Mouse (Mus musculus): ENCODE measurements around the gene Hmcn1. TPM values are rescaled to one million over a fixed set of nuclear protein-coding genes. Genes with fewer than 3 reads are reported as not detected.

The Hmcn1 gene
- polyA plus RNA-seq, 1 experiment = 0.92 TPM

DNA sequence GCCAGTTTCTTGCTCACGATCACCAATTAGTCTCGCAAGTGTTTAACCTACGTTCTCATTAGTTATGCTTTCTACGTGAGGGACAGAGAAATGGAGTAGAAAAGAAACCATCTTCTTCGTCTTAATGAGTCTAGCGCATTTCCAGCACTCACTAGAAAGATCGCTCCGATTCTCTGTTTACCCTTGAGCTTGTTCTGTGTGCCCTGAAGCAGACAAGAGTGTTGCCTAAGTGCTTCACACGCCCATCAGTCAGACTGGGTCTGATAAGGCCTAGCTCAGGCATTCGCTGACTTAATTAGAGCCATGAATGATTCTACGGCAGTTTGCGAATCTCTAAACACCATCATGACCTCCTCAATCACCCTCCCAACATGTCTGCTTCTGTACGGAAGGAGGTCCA lies 7.5 kb upstream of the Hmcn1 start:
- DNase-seq = no peak
- WGBS = 96% methylated on average over 13 of the region's 13 CpGs
- Histone ChIP-seq H3K36me3 (ENCODE audit: control insufficient read depth, insufficient read depth, low read length) (no peaks in the 10 kb centered on the region), H3K4me3 (ENCODE audit: control insufficient read depth, insufficient read depth, low read length) (no peak overlapping the region), H3K27me3 (ENCODE audit: control insufficient read depth, insufficient read depth, low read length) (no peaks in the 10 kb centered on the region), H3K27ac (ENCODE audit: control insufficient read depth, insufficient read depth, low read length) (no peak overlapping the region), H3K4me1 (replicated peaks; ENCODE audit: control insufficient read depth, insufficient read depth, low read length) (peaks cover 7% of the 10 kb centered on the region)
- TF ChIP-seq POLR2A (IDR thresholded peaks at IDR 0.05; ENCODE audit: control insufficient read depth, extremely low read depth, insufficient read depth, low read length, poor library complexity) (no peak), CTCF (IDR thresholded peaks at IDR 0.05; ENCODE audit: borderline replicate concordance, control insufficient read depth, extremely low read depth, insufficient read depth, low read length, poor library complexity) (no peak)

- peaks cover 11% of the 10 kb centered on the region for H3K4me1 ChIP-seq (replicated peaks; ENCODE audit: control insufficient read depth, insufficient read depth, low read length)
- H3K27me3 ChIP-seq (ENCODE audit: control insufficient read depth, insufficient read depth, low read length) = no peaks in the 10 kb centered on the region; the same call in 1 of the 2 replicates
- H3K4me3 ChIP-seq (ENCODE audit: control insufficient read depth, insufficient read depth, low read length) = no peak overlapping the region
- TF ChIP-seq POLR2A (IDR thresholded peaks at IDR 0.05; ENCODE audit: control insufficient read depth, extremely low read depth, insufficient read depth, low read length, poor library complexity) (no peak), CTCF (IDR thresholded peaks at IDR 0.05; ENCODE audit: borderline replicate concordance, control insufficient read depth, extremely low read depth, insufficient read depth, low read length, poor library complexity) (no peak)
- WGBS = 74% methylated on average over 2 of the region's 2 CpGs
- no peaks in the 10 kb centered on the region for H3K36me3 ChIP-seq (ENCODE audit: control insufficient read depth, insufficient read depth, low read length)
- no peak overlapping the region for H3K27ac ChIP-seq (ENCODE audit: control insufficient read depth, insufficient read depth, low read length)
- DNase-seq = no peak
Observed at GRCm38 (mm10) chr1:150994612-150995011, 1.4 kb upstream of the Hmcn1 start.

- no peak for TF ChIP-seq CTCF (IDR thresholded peaks at IDR 0.05; ENCODE audit: borderline replicate concordance, control insufficient read depth, extremely low read depth, insufficient read depth, low read length, poor library complexity)
- no peak for TF ChIP-seq POLR2A (IDR thresholded peaks at IDR 0.05; ENCODE audit: control insufficient read depth, extremely low read depth, insufficient read depth, low read length, poor library complexity)
- Histone ChIP-seq H3K27me3 (ENCODE audit: control insufficient read depth, insufficient read depth, low read length) (no peaks in the 10 kb centered on the region; the same call in 1 of the 2 replicates), H3K36me3 (ENCODE audit: control insufficient read depth, insufficient read depth, low read length) (no peaks in the 10 kb centered on the region), H3K27ac (ENCODE audit: control insufficient read depth, insufficient read depth, low read length) (no peak overlapping the region), H3K4me3 (ENCODE audit: control insufficient read depth, insufficient read depth, low read length) (peak overlapping the region; percentile 21; the same call in 1 of the 2 replicates), H3K4me1 (replicated peaks; ENCODE audit: control insufficient read depth, insufficient read depth, low read length) (peaks cover 11% of the 10 kb centered on the region)
- 11% methylated on average over 6 of the region's 6 CpGs for WGBS
- DNase-seq = no peak
Observed at GRCm38 (mm10) chr1:150992711-150993161, 499 bp downstream of the Hmcn1 start.

DNA sequence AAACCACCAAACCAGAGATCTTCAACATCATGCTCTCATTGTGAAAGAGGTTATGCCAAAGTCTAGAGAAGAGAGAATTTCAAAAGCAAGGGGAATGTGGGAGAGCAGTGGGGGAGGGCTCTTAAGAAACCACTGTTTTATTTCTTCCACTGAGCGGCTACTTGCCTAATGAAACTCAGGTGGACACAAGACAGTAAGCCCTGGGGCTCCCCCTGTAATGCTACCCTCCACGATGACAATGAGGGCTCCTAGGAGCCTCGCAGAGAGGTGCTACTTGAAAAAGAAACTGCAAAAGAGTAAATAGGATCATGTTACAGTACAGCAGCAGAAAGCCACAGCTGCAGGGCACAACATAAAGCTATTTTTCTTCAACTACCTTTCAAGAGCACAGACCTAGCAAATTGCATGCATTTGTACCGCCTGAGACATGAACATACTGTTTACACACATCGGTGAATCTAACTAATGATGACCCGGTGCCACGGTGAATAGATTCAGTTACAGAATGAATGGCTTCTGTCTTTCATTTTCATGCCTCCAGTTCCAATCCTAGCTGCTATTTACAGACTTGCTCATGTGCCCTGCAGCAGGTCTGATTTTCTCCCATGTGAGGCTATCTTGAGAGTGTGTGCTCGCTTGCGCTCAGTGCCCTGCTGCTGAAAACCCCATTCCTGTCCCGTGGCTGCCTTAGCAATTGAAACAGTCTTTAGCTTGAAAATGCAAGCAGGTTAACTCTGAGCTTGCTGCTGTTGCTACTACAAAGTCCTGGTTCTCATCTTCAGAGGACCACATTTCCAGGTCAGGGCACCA lies 1.3 kb downstream of the Hmcn1 start:
- TF ChIP-seq CTCF (IDR thresholded peaks at IDR 0.05; ENCODE audit: borderline replicate concordance, control insufficient read depth, extremely low read depth, insufficient read depth, low read length, poor library complexity) = no peak
- TF ChIP-seq POLR2A (IDR thresholded peaks at IDR 0.05; ENCODE audit: control insufficient read depth, extremely low read depth, insufficient read depth, low read length, poor library complexity) = no peak

GRCm38 (mm10) chr1:150984888-150985287 lies 8.3 kb downstream of the Hmcn1 start:
- 83% methylated on average over 4 of the region's 4 CpGs for WGBS
- H3K4me3 ChIP-seq (ENCODE audit: control insufficient read depth, insufficient read depth, low read length) = no peak overlapping the region
- H3K4me1 ChIP-seq (replicated peaks; ENCODE audit: control insufficient read depth, insufficient read depth, low read length) = no peaks in the 10 kb centered on the region
- no peaks in the 10 kb centered on the region for H3K36me3 ChIP-seq (ENCODE audit: control insufficient read depth, insufficient read depth, low read length)
- TF ChIP-seq POLR2A (IDR thresholded peaks at IDR 0.05; ENCODE audit: control insufficient read depth, extremely low read depth, insufficient read depth, low read length, poor library complexity) = no peak
- no peak for TF ChIP-seq CTCF (IDR thresholded peaks at IDR 0.05; ENCODE audit: borderline replicate concordance, control insufficient read depth, extremely low read depth, insufficient read depth, low read length, poor library complexity)
- no peaks in the 10 kb centered on the region for H3K27me3 ChIP-seq (ENCODE audit: control insufficient read depth, insufficient read depth, low read length)
- no peak for DNase-seq
- no peak overlapping the region for H3K27ac ChIP-seq (ENCODE audit: control insufficient read depth, insufficient read depth, low read length)

More for the DNA sequence above, 1.3 kb downstream of the Hmcn1 start:
- WGBS = 13% methylated on average over 10 of the region's 10 CpGs
- no peak for DNase-seq
- Histone ChIP-seq H3K27ac (ENCODE audit: control insufficient read depth, insufficient read depth, low read length) (no peak overlapping the region), H3K4me3 (ENCODE audit: control insufficient read depth, insufficient read depth, low read length) (no peak overlapping the region), H3K4me1 (replicated peaks; ENCODE audit: control insufficient read depth, insufficient read depth, low read length) (peaks cover 11% of the 10 kb centered on the region), H3K27me3 (ENCODE audit: control insufficient read depth, insufficient read depth, low read length) (no peaks in the 10 kb centered on the region; the same call in 1 of the 2 replicates), H3K36me3 (ENCODE audit: control insufficient read depth, insufficient read depth, low read length) (no peaks in the 10 kb centered on the region)

GRCm38 (mm10) chr1:150984092-150984503 lies 9.1 kb downstream of the Hmcn1 start:
- H3K36me3 ChIP-seq (ENCODE audit: control insufficient read depth, insufficient read depth, low read length) = no peaks in the 10 kb centered on the region
- WGBS = 93% methylated on average over 6 of the region's 6 CpGs
- H3K27me3 ChIP-seq (ENCODE audit: control insufficient read depth, insufficient read depth, low read length) = no peaks in the 10 kb centered on the region
- no peaks in the 10 kb centered on the region for H3K4me1 ChIP-seq (replicated peaks; ENCODE audit: control insufficient read depth, insufficient read depth, low read length)
- DNase-seq = no peak
- H3K4me3 ChIP-seq (ENCODE audit: control insufficient read depth, insufficient read depth, low read length) = no peak overlapping the region
- no peak overlapping the region for H3K27ac ChIP-seq (ENCODE audit: control insufficient read depth, insufficient read depth, low read length)
- TF ChIP-seq CTCF (IDR thresholded peaks at IDR 0.05; ENCODE audit: borderline replicate concordance, control insufficient read depth, extremely low read depth, insufficient read depth, low read length, poor library complexity) = no peak
- no peak for TF ChIP-seq POLR2A (IDR thresholded peaks at IDR 0.05; ENCODE audit: control insufficient read depth, extremely low read depth, insufficient read depth, low read length, poor library complexity)

Data from thymus, adult 2 months (tissue).